Mouse (Mus musculus): ENCODE data around the gene Arfgef2. TPM values are rescaled to one million over a fixed set of nuclear protein-coding genes. Genes with fewer than 3 reads are reported as not detected.

The Arfgef2 gene
- total RNA-seq, 1 experiment = 23.6 TPM

- Histone ChIP-seq H3K4me1 (ENCODE audit: control insufficient read depth in 2 of 2, insufficient read depth in 2 of 2, low read length in 2 of 2, poor library complexity in 1 of 2) (no peaks in the 10 kb centered on the region), H3K4me3 (ENCODE audit: insufficient read depth in 1 of 2, low read depth in 1 of 2, low read length in 2 of 2, poor library complexity in 1 of 2, severe bottlenecking in 1 of 2) (no peak overlapping the region), H3K36me3 (ENCODE audit: control insufficient read depth, insufficient read depth, low read length, poor library complexity, severe bottlenecking) (peaks cover 28% of the 10 kb centered on the region), H3K9ac (ENCODE audit: insufficient read depth, low read depth, low read length, poor library complexity, severe bottlenecking) (no peak overlapping the region), H3K9me3 (ENCODE audit: control insufficient read depth, insufficient read depth, low read depth, low read length) (no peaks in the 10 kb centered on the region), H3K27ac (ENCODE audit: insufficient read depth, low read depth, low read length, poor library complexity, severe bottlenecking) (no peak overlapping the region)
- DNase-seq (ENCODE audit: low read depth, low spot score) = no peak
- in situ Hi-C loops (cut with MboI; ENCODE audit: low sequenced_read_pairs in 2 of 2, unreplicated experiment in 2 of 2) = no loop called here
- no peak for TF ChIP-seq ZNF384 (IDR thresholded peaks at IDR 0.05; ENCODE audit: low read depth, low read length)
Measured at GRCm38 (mm10) chr2:166876331-166876730, 70.9 kb downstream of the Arfgef2 start.

GRCm38 (mm10) chr2:166885066-166885465 is 79.7 kb downstream of the Arfgef2 start:
- no peak overlapping the region for H3K4me3 ChIP-seq (ENCODE audit: insufficient read depth in 1 of 2, low read depth in 1 of 2, low read length in 2 of 2, poor library complexity in 1 of 2, severe bottlenecking in 1 of 2)
- H3K4me1 ChIP-seq (ENCODE audit: control insufficient read depth in 2 of 2, insufficient read depth in 2 of 2, low read length in 2 of 2, poor library complexity in 1 of 2) = peaks cover 0 to 4% of the 10 kb centered on the region in 2 experiments; a peak in 1 of 4 replicates
- in situ Hi-C loops (cut with MboI; ENCODE audit: low sequenced_read_pairs in 2 of 2, unreplicated experiment in 2 of 2) = no loop called here
- no peak overlapping the region for H3K27ac ChIP-seq (ENCODE audit: insufficient read depth, low read depth, low read length, poor library complexity, severe bottlenecking)
- no peak for DNase-seq (ENCODE audit: low read depth, low spot score)
- TF ChIP-seq ZC3H11A (IDR thresholded peaks at IDR 0.05; ENCODE audit: borderline replicate concordance, low read depth, low read length) = no peak
- no peak for TF ChIP-seq MAFK (IDR thresholded peaks at IDR 0.05; ENCODE audit: insufficient read depth, low read depth, low read length)
- no peak for TF ChIP-seq ZNF384 (IDR thresholded peaks at IDR 0.05; ENCODE audit: low read depth, low read length)
- no peak for TF ChIP-seq CHD2 (IDR thresholded peaks at IDR 0.05; ENCODE audit: low read depth, low read length)
- TF ChIP-seq HCFC1 (IDR thresholded peaks at IDR 0.05; ENCODE audit: borderline replicate concordance, insufficient read depth, low read length) = no peak
- no peak overlapping the region for H3K9ac ChIP-seq (ENCODE audit: insufficient read depth, low read depth, low read length, poor library complexity, severe bottlenecking)
- H3K9me3 ChIP-seq (ENCODE audit: control insufficient read depth, insufficient read depth, low read depth, low read length) = no peaks in the 10 kb centered on the region
- H3K36me3 ChIP-seq (ENCODE audit: control insufficient read depth, insufficient read depth, low read length, poor library complexity, severe bottlenecking) = peaks cover 18% of the 10 kb centered on the region

- H3K9me3 ChIP-seq (ENCODE audit: control insufficient read depth, insufficient read depth, low read depth, low read length) = no peaks in the 10 kb centered on the region
- H3K9ac ChIP-seq (ENCODE audit: insufficient read depth, low read depth, low read length, poor library complexity, severe bottlenecking) = no peak overlapping the region
- no peak for DNase-seq (ENCODE audit: low read depth, low spot score)
- in situ Hi-C loops (cut with MboI; ENCODE audit: low sequenced_read_pairs in 2 of 2, unreplicated experiment in 2 of 2) = no loop called here
- peaks cover 20% of the 10 kb centered on the region for H3K36me3 ChIP-seq (ENCODE audit: control insufficient read depth, insufficient read depth, low read length, poor library complexity, severe bottlenecking)
- no peak overlapping the region for H3K4me3 ChIP-seq (ENCODE audit: insufficient read depth in 1 of 2, low read depth in 1 of 2, low read length in 2 of 2, poor library complexity in 1 of 2, severe bottlenecking in 1 of 2)
- peaks cover 0 to 4% of the 10 kb centered on the region in 2 experiments; a peak in 1 of 4 replicates for H3K4me1 ChIP-seq (ENCODE audit: control insufficient read depth in 2 of 2, insufficient read depth in 2 of 2, low read length in 2 of 2, poor library complexity in 1 of 2)
- H3K27ac ChIP-seq (ENCODE audit: insufficient read depth, low read depth, low read length, poor library complexity, severe bottlenecking) = no peak overlapping the region
- no peak for TF ChIP-seq HCFC1 (IDR thresholded peaks at IDR 0.05; ENCODE audit: borderline replicate concordance, insufficient read depth, low read length)
- no peak for TF ChIP-seq ZNF384 (IDR thresholded peaks at IDR 0.05; ENCODE audit: low read depth, low read length)
- no peak for TF ChIP-seq MAFK (IDR thresholded peaks at IDR 0.05; ENCODE audit: insufficient read depth, low read depth, low read length)
- no peak for TF ChIP-seq CHD2 (IDR thresholded peaks at IDR 0.05; ENCODE audit: low read depth, low read length)
- TF ChIP-seq ZC3H11A (IDR thresholded peaks at IDR 0.05; ENCODE audit: borderline replicate concordance, low read depth, low read length) = no peak
Measured at GRCm38 (mm10) chr2:166885619-166886018, 80.2 kb downstream of the Arfgef2 start.

- H3K36me3 ChIP-seq (ENCODE audit: control insufficient read depth, insufficient read depth, low read length, poor library complexity, severe bottlenecking) = peaks cover 17% of the 10 kb centered on the region
- H3K9ac ChIP-seq (ENCODE audit: insufficient read depth, low read depth, low read length, poor library complexity, severe bottlenecking) = no peak overlapping the region
- H3K9me3 ChIP-seq (ENCODE audit: control insufficient read depth, insufficient read depth, low read depth, low read length) = no peaks in the 10 kb centered on the region
- H3K4me1 ChIP-seq (ENCODE audit: control insufficient read depth in 2 of 2, insufficient read depth in 2 of 2, low read length in 2 of 2, poor library complexity in 1 of 2) = peaks cover 0 to 4% of the 10 kb centered on the region in 2 experiments; a peak in 1 of 4 replicates
- TF ChIP-seq ZNF384 (IDR thresholded peaks at IDR 0.05; ENCODE audit: low read depth, low read length) (no peak), MAFK (IDR thresholded peaks at IDR 0.05; ENCODE audit: insufficient read depth, low read depth, low read length) (no peak), CHD2 (IDR thresholded peaks at IDR 0.05; ENCODE audit: low read depth, low read length) (no peak)
- in situ Hi-C loops (cut with MboI; ENCODE audit: low sequenced_read_pairs in 2 of 2, unreplicated experiment in 2 of 2) = no loop called here
- H3K27ac ChIP-seq (ENCODE audit: insufficient read depth, low read depth, low read length, poor library complexity, severe bottlenecking) = no peak overlapping the region
- no peak overlapping the region for H3K4me3 ChIP-seq (ENCODE audit: insufficient read depth in 1 of 2, low read depth in 1 of 2, low read length in 2 of 2, poor library complexity in 1 of 2, severe bottlenecking in 1 of 2)
- DNase-seq (ENCODE audit: low read depth, low spot score) = no peak
Measured at GRCm38 (mm10) chr2:166886231-166886630, 80.8 kb downstream of the Arfgef2 start.

- no peak for TF ChIP-seq CHD2 (IDR thresholded peaks at IDR 0.05; ENCODE audit: low read depth, low read length)
- TF ChIP-seq ZC3H11A (IDR thresholded peaks at IDR 0.05; ENCODE audit: borderline replicate concordance, low read depth, low read length) = no peak
- no peak for TF ChIP-seq ZNF384 (IDR thresholded peaks at IDR 0.05; ENCODE audit: low read depth, low read length)
- TF ChIP-seq MAFK (IDR thresholded peaks at IDR 0.05; ENCODE audit: insufficient read depth, low read depth, low read length) = no peak
- no peak for TF ChIP-seq HCFC1 (IDR thresholded peaks at IDR 0.05; ENCODE audit: borderline replicate concordance, insufficient read depth, low read length)
- H3K4me1 ChIP-seq (ENCODE audit: control insufficient read depth in 2 of 2, insufficient read depth in 2 of 2, low read length in 2 of 2, poor library complexity in 1 of 2) = peaks cover 0 to 13% of the 10 kb centered on the region in 2 experiments; a peak in 1 of 4 replicates
- H3K27ac ChIP-seq (ENCODE audit: insufficient read depth, low read depth, low read length, poor library complexity, severe bottlenecking) = no peak overlapping the region
- H3K4me3 ChIP-seq (ENCODE audit: insufficient read depth in 1 of 2, low read depth in 1 of 2, low read length in 2 of 2, poor library complexity in 1 of 2, severe bottlenecking in 1 of 2) = no peak overlapping the region
- no peak overlapping the region for H3K9ac ChIP-seq (ENCODE audit: insufficient read depth, low read depth, low read length, poor library complexity, severe bottlenecking)
- DNase-seq (ENCODE audit: low read depth, low spot score) = no peak
- in situ Hi-C loops (cut with MboI; ENCODE audit: low sequenced_read_pairs in 2 of 2, unreplicated experiment in 2 of 2) = no loop called here
- H3K36me3 ChIP-seq (ENCODE audit: control insufficient read depth, insufficient read depth, low read length, poor library complexity, severe bottlenecking) = peaks cover 14% of the 10 kb centered on the region
- H3K9me3 ChIP-seq (ENCODE audit: control insufficient read depth, insufficient read depth, low read depth, low read length) = no peaks in the 10 kb centered on the region
Measured at GRCm38 (mm10) chr2:166887816-166888215, 82.4 kb downstream of the Arfgef2 start.

Data from ES-E14 (cell line).